Mouse (Mus musculus) C2C12 (cell line): ENCODE results near the gene Gm10073.

ENCODE experiments used
- CTCF ChIP-seq: IDR thresholded peaks from one replicate; pipeline ENCODE4 v1.5.1; 2011; ENCODE audit not compliant: control insufficient read depth, insufficient read depth, insufficient read length
- FOSL1 ChIP-seq: IDR thresholded peaks from one replicate; pipeline ENCODE4 v1.8.0; 2011; ENCODE audit warnings: mild to moderate bottlenecking, low read length; ENCODE audit not compliant: poor library complexity, insufficient read depth, severe bottlenecking

DNA sequence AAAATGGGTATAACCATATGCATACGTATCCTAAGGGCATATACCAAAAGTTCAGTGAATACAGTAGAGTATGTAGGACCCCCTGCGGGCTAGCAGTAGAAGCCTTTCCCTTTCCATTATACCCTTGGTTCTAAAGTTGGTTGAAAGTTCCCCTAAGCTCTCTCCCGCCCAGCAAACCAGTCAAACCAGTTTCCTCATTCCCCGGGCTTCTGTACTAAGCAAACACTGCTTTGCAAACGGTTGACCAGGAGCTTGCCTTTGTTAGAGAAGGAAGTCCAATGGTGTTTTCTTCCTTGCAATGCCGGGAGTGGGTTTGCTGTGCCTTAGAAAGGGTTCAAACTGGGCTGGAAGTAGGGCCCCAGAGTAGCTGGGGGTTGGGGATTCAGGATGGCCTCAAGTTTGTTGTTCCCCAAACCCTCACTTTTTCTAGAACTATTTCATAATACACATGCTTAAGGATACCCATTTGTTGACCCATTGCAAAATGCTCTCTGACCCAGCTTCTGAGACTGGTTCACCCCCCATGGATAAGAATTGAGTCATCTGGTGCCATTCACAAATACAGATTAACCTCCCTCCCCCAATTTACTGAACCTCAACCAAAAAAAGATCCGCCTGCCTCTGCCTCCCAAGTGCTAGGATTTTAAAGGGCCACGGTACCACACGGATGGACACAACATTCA is 37.8 kb upstream of the Gm10073 start:
- no peak for TF ChIP-seq CTCF
- TF ChIP-seq FOSL1 = no peak
